Mouse (Mus musculus): ENCODE data around the gene Pcsk2.

- TF ChIP-seq GATA1 (IDR thresholded peaks at IDR 0.05; ENCODE audit: borderline replicate concordance, low read length) (no peak), FLI1 (IDR thresholded peaks at IDR 0.05; ENCODE audit: low read length) (no peak)
Observed at GRCm38 (mm10) chr2:143847291-143847690, 301.3 kb downstream of the Pcsk2 start.

Measured in megakaryocyte, embryonic 14.5 days (primary cell).